Mouse (Mus musculus) liver, adult (tissue): ENCODE data around the gene Plppr1.

Experiments used
- GATA4 ChIP-seq: IDR thresholded peaks from 2 replicates; pipeline ENCODE4 v1.6.1; 2014; ENCODE audit warnings: mild to moderate bottlenecking, low read length; ENCODE audit not compliant: insufficient replicate concordance

The Plppr1 gene

DNA sequence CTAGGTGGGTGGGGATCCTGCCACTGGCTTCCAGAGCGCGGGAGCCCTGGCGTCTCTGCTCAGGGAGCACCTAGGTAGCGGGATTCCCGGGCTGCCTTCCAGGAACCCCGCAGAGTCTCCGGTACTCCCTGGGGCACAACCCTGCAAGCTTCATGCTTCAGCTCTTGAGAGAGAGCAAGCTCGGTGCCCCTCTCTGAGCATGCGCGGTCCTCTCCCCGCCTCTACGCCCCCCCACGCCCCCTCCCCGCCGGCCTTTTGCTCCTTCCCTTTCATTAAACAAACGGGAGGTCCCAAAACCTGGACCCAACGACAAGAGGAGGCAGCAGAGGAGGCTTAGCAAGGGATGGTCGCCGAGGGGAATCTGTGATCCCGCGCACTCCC is at the start of gene Plppr1:
Plppr1 (plus strand) TSS at position 253 of the 381 bp plus-strand sequence.
- TF ChIP-seq GATA4 = no peak

DNA sequence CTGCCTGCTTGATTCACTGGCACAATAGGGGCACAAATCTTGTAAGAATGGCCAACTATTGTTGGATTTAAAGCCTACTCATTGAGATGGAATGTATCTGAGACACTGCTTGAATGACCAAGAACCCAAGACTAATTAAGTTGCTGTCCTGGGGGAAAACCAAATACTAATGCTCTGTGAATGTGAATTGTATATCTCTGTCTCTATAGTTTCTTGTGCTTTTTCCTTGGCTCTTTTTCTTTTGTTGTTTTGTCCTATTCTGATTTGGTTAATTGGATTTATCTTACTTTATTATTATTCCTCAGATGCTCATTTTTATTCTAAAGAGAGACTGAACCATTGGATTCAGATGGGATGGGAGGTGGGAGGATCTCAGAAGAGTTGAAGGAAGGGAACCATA is 42.4 kb upstream of the Plppr1 start:
- no peak for TF ChIP-seq GATA4

DNA sequence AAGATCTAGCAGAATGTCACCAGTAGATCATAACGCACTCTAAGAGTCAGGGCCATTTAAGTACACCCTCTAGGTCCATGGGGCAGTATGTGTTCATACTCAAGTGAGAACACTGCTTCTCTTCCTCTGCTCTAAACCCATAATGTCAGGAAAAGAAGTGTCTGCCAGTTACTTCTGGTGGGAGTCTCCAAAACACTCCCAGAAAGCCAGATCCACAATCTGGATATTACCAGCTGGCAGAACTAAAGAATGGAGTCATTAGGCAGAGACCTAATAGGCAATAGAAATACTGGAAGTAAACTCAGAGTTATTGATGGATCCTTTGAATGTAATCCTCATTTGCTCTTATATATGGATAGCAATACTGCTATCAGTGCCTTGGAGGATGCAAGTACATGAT is 35.9 kb upstream of the Plppr1 start:
- no peak for TF ChIP-seq GATA4

DNA sequence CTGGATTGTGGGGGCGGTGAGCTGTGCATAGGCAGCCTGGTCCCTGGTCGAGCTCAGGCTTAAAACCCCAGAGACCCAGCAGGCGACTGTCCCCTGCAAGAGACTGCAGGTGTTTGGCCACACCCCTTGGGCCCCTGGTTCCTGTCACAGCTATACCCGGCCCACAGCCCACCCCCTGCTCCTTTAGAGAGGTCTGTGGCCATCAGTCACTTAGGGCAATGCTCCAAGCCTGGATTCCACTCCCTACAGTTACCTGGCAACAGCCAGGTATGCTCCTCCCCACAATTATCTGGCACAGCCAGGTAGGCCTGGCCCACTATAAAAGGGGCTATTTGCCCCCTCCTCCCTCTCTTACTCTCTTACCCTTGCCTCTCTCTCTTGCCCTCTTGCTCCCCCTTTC is 20.8 kb upstream of the Plppr1 start:
- TF ChIP-seq GATA4 = no peak

DNA sequence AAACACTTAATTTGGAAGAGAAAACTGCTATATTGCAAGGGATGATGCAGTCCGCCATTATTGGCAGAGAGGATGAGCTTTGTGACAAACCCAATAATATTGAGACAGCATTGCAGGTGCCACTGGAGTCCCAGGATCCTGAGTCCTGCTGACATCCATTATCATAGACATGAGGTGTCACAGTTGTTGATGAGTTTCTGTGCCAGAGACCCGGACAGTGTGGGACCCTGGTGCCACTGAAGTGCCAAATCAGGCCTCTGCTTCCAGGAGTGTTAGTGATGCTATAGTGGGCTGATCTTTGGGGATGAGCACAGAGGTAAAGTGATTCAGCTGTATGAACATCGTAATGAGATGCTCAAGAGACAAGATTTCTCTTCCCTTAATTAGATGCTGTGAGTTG is 19.2 kb upstream of the Plppr1 start:
- no peak for TF ChIP-seq GATA4

DNA sequence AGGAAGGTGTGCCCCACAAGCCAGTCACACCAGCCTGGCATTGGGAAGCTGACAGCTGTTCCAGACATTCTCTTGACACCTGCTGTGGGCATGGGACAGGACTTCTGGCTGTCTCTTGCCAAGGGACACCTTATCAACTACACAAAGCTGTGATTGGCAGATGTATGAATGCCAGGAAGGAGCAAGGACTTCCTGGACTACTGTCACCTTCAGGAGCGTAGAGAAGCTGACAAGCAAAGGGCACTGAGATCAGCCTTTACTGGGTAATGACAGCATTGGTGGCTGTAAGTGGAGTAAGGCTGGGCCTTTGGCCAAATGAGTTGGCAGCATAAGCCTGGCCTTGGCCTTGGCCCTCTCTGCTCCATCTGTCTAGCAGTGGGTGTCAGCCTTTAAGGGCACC is 17.4 kb upstream of the Plppr1 start:
- no peak for TF ChIP-seq GATA4

DNA sequence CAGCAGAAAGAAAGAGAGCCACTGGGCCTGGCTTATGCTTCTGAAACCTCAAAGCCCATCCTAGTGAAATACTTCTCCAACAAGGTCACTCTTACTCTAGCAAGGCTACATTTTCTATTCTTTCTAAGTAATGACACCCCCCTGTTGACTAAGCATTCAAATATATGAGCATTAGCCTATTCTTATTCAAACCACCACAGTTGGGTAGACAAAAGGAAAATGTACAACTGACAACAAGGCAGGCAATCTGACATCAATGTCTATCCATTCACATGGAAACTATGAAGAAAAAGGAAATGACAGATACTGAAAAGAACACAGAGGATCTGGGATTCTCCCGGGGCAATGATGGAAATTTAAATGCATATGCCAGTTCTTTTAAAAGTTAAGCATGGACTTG is 8.4 kb upstream of the Plppr1 start:
- no peak for TF ChIP-seq GATA4

DNA sequence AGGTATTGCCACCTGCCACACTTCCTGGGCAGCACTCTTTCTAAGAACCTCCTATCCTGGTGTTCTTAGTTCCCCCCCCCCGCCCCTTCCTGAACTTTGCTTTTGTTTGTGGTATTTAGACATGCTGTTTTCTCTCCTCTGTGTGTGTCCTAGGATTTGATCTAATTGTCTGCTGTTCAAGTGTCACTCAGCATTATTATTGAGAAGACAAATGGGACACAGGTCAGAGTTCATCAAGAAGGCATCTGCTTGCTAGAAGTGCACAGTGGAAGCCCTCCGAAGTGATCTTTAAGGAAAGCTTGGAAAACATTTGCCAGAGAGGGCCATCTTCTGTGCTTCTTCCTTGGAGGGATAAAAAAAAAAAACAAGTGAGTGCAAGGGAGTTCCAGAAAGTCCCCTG is 1.2 kb upstream of the Plppr1 start:
- TF ChIP-seq GATA4 = no peak

DNA sequence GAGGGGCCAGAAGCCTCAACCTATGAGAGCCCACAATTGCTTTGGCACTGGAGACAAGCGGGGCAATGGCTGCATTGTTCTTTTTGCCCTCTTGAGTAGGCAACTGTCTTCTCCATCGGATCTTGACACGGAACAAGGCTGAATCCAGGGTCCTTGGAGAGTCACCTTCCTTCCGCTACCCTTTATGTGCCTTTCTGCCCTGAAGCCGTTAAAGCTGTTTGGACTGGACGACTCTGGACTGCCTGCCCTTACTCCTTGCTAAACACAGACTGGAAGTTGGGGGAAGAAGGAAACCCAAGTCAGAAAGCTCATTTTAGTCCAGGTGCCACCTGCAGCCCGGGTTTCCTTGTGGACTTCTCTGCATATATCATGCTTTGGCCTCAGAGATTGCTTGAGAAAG is 516 bp upstream of the Plppr1 start:
- no peak for TF ChIP-seq GATA4

DNA sequence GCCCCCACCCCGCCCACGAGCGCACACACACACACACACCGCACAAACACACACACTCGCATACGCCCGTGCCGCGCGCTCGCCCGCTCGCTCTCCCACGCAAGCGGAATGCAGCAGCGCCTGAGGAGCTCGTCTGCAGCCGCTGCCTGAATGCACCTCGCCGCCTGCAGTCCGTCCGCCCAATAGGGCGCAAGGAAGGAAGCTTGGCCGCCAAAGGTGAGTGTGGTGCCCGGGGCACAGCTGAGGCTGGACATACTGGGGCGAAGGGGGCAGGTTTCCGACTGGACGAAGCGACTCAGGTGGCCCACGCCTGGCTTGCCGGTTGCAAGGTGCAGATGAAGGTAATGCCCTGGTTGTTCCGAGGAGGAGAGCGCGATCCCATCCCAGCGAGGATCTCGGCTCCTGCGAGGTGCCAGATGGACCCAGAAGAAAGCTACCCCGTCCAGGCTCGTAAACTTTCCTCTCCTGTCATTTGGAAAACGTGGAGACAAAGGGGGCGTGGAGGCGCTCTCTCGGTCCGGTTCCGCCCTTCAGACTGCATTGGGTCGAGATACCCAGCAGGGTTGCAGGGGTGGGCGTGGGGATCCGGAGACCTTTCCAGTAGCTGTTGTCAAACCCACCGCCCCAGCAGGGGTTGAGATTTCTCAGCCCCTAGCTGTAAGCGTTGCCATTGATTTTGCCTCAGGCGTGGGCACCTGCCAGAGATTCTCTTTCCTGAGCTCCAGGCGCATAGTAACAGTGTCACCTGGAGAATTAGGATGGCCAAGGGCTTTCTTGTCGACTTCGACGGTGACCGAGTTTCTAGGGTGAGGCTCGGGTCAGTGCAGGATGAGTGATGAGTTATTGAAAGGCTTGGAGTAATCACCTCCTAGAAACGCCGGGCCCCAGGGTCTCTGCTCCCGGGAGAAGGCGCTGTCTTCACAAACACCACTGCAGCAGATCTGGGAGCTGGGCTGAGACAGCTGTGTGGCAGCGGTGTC is 619 bp downstream of the Plppr1 start:
- TF ChIP-seq GATA4 = no peak

DNA sequence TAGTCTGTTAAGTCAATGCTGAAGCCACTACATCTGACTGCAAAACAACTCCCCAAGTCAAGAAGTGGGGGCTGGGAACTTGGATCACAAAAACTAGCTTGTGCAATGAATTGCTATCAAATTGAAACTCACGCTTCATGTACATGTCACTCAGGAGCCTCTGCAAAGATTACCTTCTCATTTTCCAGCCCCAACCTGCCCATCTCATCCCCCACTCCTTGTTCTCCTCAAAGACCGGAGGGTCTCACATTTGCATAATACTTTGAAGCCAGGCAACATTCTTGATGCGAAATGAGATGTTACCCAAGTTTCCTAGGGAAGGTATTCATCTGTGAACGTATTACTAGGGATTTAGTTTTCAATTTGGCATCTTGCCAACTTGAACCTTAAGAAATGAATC is 10.4 kb downstream of the Plppr1 start:
- TF ChIP-seq GATA4 = no peak

DNA sequence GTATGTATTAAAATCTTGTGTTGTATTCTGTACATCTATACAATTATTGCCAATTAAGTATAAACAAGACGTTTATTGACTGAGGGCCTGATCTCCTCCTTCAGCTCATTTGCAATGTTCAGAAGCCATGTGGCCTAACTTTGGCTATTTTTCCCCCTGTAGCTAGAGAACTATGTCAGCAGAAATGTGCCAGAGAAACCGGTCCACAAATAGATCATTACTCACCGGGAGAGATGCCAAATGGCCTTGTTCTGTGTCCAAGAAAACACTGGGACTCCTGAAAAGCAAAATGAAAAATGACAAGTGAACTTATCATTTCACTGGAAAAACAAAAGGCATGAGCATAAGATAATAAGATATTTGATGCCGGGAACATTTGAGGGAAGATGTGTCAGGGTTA is 13.8 kb downstream of the Plppr1 start:
- TF ChIP-seq GATA4 = no peak

DNA sequence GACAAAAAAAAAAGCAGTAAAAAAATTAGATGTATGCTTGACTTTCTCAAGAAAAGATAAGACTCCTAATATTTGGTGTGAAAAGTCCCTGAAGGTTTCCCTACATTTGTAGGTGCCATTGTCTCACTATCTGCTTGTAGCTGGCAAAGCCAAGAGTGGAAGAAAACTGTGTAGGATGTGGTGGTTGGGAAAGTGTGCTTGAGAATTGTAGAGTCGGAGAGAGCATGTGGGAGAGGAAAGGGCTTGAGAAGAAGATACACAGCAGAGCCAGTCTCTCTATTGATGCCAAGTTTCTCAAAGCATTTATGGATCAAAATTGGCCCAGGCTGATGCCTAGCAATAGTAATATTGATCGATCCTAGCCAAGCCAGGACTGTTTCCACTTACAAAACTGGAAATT is 16.8 kb downstream of the Plppr1 start:
- no peak for TF ChIP-seq GATA4

DNA sequence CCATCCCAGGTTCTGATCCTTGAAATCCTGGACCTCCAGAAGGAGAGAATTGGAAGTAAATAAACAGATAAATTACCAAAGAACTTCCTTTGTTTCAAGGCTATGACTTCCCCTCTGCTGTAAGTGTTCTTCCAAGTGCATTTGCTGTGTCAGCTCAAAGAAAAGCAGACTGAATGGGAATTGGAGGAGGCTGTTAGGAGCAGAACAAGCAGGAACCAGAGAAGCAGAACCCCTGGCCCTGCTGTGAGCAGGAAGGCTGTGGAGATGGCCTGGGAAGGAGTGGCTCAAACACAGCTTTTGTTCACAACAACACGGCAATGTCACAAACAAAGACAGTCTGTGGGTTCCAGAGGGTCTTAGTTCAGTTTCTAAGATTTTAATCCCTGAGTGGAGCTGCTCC is 20.3 kb downstream of the Plppr1 start:
- TF ChIP-seq GATA4 = no peak

DNA sequence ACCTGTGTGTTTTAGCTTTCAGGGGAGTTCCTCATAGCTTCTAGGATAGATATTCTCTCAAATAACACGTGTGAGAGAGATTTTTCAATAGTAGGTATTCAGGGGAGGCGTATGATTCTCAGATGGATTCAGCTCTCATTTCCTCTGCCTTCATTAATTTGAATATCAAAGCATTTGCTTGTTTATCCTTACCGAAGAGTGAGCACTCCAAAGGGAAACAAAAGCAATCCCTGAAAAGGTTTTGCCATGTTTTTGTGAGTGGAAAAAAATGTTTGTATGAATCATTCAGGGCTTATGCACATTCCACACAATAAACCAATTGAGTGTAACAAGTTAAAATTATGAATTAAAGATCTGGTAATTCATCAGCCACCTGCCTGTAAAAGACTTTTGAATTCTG is 29.1 kb downstream of the Plppr1 start:
- no peak for TF ChIP-seq GATA4

DNA sequence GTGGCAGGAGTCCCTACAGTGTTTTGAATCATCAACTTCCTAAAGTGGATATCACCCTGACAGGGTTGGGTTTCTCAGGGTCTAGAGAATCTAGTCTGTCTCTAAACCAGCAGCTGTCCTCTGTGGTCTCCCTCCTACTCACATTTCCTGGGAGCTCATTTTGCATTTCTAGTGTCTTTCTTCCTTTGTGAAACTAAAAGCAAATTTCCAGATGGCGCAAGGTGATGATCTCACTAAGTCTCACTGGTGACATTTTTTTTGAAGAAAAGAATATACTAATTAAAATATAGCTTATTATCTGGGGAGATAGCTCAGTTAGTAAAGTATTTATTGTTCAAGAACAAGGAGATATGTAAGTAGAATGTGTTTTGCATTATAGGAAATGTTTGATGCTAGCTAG is 31.4 kb downstream of the Plppr1 start:
- TF ChIP-seq GATA4 = no peak

DNA sequence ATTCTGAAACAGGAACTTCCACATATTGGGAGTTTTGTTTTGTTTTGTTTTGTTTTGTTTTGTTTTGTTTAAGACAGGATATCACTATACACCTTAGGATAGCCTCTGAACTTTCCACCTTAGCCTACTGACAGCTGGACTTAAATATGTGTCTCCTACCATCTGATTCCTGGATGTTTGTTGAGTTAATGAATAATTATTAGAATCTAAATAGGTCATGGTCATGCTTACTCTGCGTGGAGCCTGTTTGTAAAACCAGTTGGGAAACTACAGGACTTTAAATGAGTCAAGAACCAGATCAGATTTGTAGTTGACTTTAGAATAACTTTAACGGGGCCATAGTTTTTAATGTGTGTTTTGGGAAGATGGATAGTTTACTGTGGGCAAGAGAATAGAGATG is 40.4 kb downstream of the Plppr1 start:
- no peak for TF ChIP-seq GATA4
